ENCODE assay signal across 17 mouse cellular contexts in the genomic region with DNA sequence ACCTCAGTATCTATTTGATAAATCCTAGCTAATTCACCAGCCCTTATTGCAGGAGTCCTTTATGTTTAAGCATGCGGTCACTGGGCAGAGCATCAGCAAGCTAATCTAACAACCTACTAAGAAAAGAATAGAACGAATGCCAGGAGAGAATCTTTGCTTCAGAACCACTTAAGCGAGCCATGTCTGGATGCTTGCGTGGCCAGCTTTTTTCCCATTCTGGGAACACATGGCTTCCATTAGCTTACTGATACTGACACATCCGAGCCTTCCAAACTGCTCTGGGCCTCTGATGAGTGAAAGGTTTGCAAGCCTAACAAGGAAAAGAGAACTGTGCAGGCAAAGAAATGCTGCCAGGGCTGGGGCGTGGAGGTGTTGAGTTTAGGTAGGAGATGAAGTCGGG.
"Had no signal": no experiment of that assay in that cellular context is flagged by ENCODE, and none has a peak within 500 bp of the region (broad histone marks: within the 10 kb centered on the region; RNA-seq: fewer than 3 reads in every experiment).

No protein-coding gene starts in this region.

- H3K9ac ChIP-seq: limb, embryonic 15.5 days; liver, embryonic 14.5 days; liver, postnatal 0 days; lung, embryonic 14.5 days; midbrain, embryonic 13.5 days; stomach, embryonic 15.5 days had no signal

- H3K4me2 ChIP-seq: limb, embryonic 15.5 days; liver, embryonic 11.5 days; lung, embryonic 14.5 days; midbrain, embryonic 13.5 days; stomach, embryonic 15.5 days had no signal

- DNase-seq: kidney, adult 18-20 months; kidney, adult 9 months; kidney, postnatal 14 days; kidney, postnatal 4 days; layer of hippocampus, adult 9-11 months; liver, postnatal 0 days; lung, embryonic 14.5 days; right cerebral cortex, postnatal 25 days; spleen, adult 18-20 months; thymus, postnatal 25 days had no signal

- ATAC-seq: liver, postnatal 0 days; lung, postnatal 0 days; midbrain, embryonic 13.5 days had no signal

- H3K27ac ChIP-seq: limb, embryonic 15.5 days; liver, embryonic 14.5 days; macrophage; midbrain, embryonic 13.5 days; stomach, embryonic 15.5 days had no signal

- H3K36me3 ChIP-seq: limb, embryonic 15.5 days; midbrain, embryonic 13.5 days; stomach, embryonic 15.5 days had no signal

- H3K27me3 ChIP-seq: limb, embryonic 15.5 days; midbrain, embryonic 13.5 days; stomach, embryonic 15.5 days had no signal

- H3K4me1 ChIP-seq: midbrain, embryonic 13.5 days; stomach, embryonic 15.5 days had no signal

- H3K9me3 ChIP-seq: limb, embryonic 15.5 days; midbrain, embryonic 13.5 days; stomach, embryonic 15.5 days had no signal

- H3K4me3 ChIP-seq: limb, embryonic 15.5 days; midbrain, embryonic 13.5 days; stomach, embryonic 15.5 days had no signal
